Mouse (Mus musculus): ENCODE results near the gene Fkbpl. TPM values are rescaled to one million over a fixed set of nuclear protein-coding genes. Genes with fewer than 3 reads are reported as not detected.

Gene Fkbpl
- polyA plus RNA-seq, 1 experiment from 2014 or later = 15.3 TPM

DNA sequence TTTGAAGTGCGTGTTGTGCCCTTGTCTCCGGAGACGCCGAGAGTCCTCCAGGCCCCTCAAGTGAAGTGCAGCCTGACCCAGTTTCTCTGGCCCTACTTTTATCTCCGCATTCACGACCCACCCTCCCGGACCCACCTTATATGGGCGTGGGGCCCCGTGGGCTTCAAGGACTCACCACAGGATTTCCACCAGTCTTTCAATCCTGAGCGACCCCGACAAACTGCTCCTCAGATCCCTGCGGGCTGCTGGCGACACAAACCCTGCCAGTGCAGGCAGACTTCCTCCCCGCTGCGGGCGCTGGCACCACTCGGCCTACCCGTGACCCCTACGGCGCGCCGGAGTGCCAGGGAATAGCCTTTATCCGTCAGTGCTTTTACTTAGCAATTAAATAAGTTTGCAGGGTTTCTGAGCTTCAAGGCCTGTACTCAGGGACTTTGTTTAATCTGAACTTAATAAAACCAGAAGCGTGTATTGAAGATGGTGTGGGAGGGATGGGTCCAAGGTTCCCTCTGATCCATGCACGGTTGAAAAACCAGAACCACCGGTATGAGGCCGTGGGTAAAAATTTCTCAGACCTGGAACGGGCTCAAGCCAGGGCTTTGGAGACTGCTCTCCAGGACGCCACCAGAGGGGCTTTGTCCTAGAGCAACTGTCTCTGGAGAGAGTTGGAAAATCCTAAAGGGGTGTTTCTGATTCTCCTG lies 16.5 kb upstream of the Fkbpl start, which contains the start of gene Ppt2:
Gene Ppt2, minus strand, starts transcription at position 568 of the 701 bp plus-strand sequence.
- WGBS = 6% methylated on average over 29 of the region's 29 CpGs
- Histone ChIP-seq H3K4me3 (peak within 1 kb of the TSS; percentile 69), H3K36me3 (0 out of 2 replicates have a peak, but pooled peaks cover under 1% of the 10 kb centered on the region), H3K9ac (replicated peaks) (peak within 1 kb of the TSS; percentile 71), H3K4me2 (replicated peaks) (peak within 1 kb of the TSS; percentile 96), H3K4me1 (peaks cover 62% of the 10 kb centered on the region), H3K27me3 (peaks cover 19% of the 10 kb centered on the region), H3K27ac (replicated peaks) (peak within 1 kb of the TSS; percentile 87), H3K9me3 (no peaks in the 10 kb centered on the region)
- ATAC-seq (replicated peaks) = peak; percentile 4; the same call in 1 of the 2 replicates

DNA sequence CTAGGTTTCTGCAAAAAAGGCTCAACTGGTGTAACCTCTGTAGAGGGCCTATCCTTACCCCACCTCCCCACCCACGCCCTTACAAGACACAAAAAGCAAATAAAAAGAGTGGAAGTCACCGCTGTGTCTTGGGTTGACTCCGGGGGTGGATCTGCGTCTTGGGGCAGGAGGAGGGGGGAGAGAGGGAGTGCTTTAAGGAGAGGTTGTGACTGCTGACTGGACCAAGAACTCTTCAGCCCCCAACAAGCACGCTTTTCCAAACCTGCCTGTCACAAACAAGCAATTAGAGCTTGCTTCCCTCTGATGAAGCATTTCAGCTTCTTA lies 16.0 kb upstream of the Fkbpl start:
- ATAC-seq (replicated peaks) = no peak
- peak overlapping the region; percentile 96 for H3K4me2 ChIP-seq (replicated peaks)
- no peaks in the 10 kb centered on the region for H3K9me3 ChIP-seq
- H3K9ac ChIP-seq (replicated peaks) = peak overlapping the region; percentile 71; the same call in 1 of the 2 replicates
- H3K27me3 ChIP-seq = peaks cover 19% of the 10 kb centered on the region
- peak overlapping the region; percentile 87 for H3K27ac ChIP-seq (replicated peaks)
- WGBS = 17% methylated on average over 5 of the region's 5 CpGs
- peaks cover 62% of the 10 kb centered on the region for H3K4me1 ChIP-seq
- H3K36me3 ChIP-seq = no peaks in the 10 kb centered on the region
- peak overlapping the region; percentile 69 for H3K4me3 ChIP-seq

DNA sequence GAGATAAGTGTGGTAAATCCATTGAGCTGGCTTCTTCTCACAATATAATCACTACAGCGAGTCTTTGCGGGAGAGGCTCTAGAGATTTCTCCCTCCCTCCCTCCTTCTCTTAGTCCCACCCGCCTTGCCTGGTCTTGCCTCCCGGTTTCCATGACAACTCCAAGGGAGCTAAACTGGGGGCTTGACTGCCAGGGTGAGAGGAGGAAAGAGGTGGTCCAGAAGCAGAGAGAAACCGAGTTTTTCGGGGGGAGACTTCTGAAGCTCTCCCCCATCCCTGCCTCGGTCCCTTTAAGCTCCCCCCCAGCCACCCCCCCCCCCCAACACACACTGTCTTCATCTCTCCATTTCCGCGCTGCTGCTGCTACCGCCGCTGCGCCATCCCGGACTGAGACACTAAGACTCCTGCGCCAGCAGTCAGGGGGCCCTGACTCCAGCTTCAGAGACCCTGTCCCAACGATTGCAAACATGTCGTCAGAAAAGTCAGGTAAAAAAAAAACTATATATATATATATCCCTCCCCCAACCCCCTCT lies 15.3 kb upstream of the Fkbpl start, which contains the start of gene Prrt1:
Gene Prrt1, plus strand, starts transcription at position 313 of the 531 bp plus-strand sequence.
- H3K4me3 ChIP-seq = peak within 1 kb of the TSS; percentile 69
- peaks cover 62% of the 10 kb centered on the region for H3K4me1 ChIP-seq
- peak; percentile 38; the same call in 1 of the 2 replicates for ATAC-seq (replicated peaks)
- no peaks in the 10 kb centered on the region for H3K36me3 ChIP-seq
- peaks cover 19% of the 10 kb centered on the region for H3K27me3 ChIP-seq
- WGBS = 1% methylated on average over 16 of the region's 16 CpGs
- H3K4me2 ChIP-seq (replicated peaks) = peak within 1 kb of the TSS; percentile 96
- no peaks in the 10 kb centered on the region for H3K9me3 ChIP-seq
- peak within 1 kb of the TSS; percentile 71 for H3K9ac ChIP-seq (replicated peaks)
- peak within 1 kb of the TSS; percentile 87 for H3K27ac ChIP-seq (replicated peaks)

DNA sequence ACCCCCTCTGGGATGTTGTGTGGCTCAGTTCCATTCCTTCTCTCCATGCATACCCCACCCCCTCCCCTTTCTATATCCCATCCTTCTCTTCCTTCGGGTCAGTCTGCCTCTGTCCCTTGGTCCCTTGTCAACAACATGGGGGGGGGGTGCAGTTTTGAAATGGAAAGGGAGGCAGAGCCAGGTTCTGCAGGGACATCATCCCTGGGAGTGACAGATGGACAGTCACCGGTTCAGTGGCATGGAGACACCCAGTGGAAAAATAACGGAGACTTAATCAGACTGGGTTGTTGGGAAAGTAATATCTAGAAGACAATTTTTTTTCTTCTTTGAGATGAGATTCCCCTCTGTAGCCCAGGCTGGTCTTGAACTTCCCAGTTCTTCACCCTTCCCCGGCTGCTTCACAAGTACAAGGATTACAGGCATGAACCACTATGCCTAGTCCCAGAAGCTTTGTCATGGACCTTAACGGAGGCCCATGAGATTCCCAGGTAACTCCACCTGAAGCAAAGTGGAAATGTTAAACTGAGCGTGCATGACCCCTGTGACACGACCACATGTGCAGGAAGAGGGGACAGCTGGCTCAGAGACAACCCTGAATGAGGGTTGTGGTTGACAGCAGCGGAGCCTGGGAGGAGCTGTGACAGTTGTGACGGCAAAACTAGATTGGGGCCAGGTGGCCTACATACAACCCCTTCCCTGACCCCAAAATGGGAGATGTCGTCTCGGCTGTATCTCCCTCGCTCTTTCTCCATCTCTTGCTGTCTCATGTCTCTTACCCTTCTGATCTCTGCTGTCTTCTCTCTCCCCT lies 14.6 kb upstream of the Fkbpl start:
- no peaks in the 10 kb centered on the region for H3K9me3 ChIP-seq
- no peak for ATAC-seq (replicated peaks)
- peak overlapping the region; percentile 96 for H3K4me2 ChIP-seq (replicated peaks)
- 23% methylated on average over 12 of the region's 12 CpGs for WGBS
- H3K27me3 ChIP-seq = peaks cover 19% of the 10 kb centered on the region
- peaks cover 62% of the 10 kb centered on the region for H3K4me1 ChIP-seq
- peak overlapping the region; percentile 69 for H3K4me3 ChIP-seq
- no peak overlapping the region for H3K27ac ChIP-seq (replicated peaks)
- H3K36me3 ChIP-seq = no peaks in the 10 kb centered on the region
- peak overlapping the region; percentile 38 for H3K9ac ChIP-seq (replicated peaks)

DNA sequence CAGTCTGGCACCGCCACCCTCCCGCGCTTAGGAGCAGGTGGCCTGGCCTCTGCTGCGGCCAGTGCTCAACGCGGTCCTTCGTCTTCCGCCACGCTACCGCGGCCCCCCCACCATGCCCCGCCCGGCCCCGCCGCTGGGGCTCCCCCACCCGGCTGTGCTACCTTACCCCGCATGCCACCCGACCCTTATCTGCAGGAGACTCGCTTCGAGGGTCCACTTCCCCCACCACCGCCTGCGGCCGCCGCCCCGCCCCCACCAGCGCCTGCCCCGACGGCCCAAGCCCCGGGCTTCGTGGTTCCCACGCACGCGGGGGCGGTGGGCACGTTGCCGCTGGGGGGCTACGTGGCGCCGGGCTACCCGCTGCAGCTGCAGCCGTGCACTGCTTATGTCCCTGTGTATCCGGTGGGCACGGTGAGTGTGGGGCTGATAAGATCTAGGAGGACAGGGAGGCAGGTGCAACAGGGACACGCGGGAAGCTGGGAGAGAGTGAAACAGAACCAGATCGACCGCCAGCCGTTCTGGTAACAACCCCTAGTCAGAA lies 13.7 kb upstream of the Fkbpl start:
- Histone ChIP-seq H3K4me1 (peaks cover 60% of the 10 kb centered on the region), H3K9me3 (no peaks in the 10 kb centered on the region), H3K36me3 (no peaks in the 10 kb centered on the region), H3K4me3 (peak overlapping the region; percentile 69), H3K27me3 (peaks cover 21% of the 10 kb centered on the region), H3K27ac (replicated peaks) (no peak overlapping the region), H3K9ac (replicated peaks) (peak overlapping the region; percentile 31), H3K4me2 (replicated peaks) (peak overlapping the region; percentile 96)
- WGBS = 2% methylated on average over 48 of the region's 48 CpGs
- ATAC-seq (replicated peaks) = no peak

DNA sequence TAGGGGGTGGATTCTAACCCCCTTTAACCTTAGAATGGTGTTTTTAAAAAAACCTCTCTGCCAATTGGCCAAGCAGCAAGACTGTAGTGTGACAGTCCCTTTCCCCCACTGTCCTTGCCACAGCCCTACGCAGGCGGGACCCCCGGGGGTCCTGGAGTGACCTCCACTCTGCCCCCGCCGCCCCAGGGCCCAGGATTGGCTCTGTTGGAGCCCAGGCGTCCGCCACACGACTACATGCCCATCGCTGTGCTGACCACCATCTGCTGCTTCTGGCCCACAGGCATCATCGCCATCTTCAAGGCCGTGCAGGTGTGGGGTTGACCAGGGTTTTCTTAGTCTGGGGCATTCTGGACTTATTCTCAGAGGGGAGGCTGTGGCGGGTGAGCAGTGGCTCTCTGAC lies 12.9 kb upstream of the Fkbpl start:
- no peaks in the 10 kb centered on the region for H3K9me3 ChIP-seq
- ATAC-seq (replicated peaks) = no peak
- 6% methylated on average over 12 of the region's 12 CpGs for WGBS
- peak overlapping the region; percentile 38 for H3K9ac ChIP-seq (replicated peaks)
- no peak overlapping the region for H3K27ac ChIP-seq (replicated peaks)
- peak overlapping the region; percentile 69 for H3K4me3 ChIP-seq
- H3K27me3 ChIP-seq = peaks cover 21% of the 10 kb centered on the region
- peak overlapping the region; percentile 96 for H3K4me2 ChIP-seq (replicated peaks)
- peaks cover 52% of the 10 kb centered on the region for H3K4me1 ChIP-seq
- H3K36me3 ChIP-seq = no peaks in the 10 kb centered on the region

DNA sequence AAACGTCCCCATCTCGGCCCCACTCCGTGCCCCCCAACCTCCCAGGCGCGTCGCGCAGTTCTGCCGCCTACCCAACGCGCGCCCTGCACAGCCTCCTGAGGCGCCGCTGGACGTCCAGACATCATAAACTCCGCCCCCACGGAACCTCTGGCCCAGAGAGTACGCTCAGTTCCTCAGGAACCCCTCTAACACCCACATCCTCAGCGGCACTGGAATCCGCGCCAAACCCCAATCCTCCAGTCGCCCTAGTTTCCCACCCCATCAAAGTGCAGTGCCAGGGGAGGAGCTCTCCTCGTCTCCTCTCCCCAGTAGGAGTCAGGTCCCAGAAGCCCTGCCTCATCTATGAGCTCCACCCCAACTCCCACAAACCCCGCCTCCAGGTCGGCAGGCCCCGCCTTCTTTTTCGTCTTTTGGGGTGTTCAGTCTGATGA lies 12.3 kb upstream of the Fkbpl start:
- peaks cover 21% of the 10 kb centered on the region for H3K27me3 ChIP-seq
- peak; percentile 9; the same call in 1 of the 2 replicates for ATAC-seq (replicated peaks)
- H3K4me2 ChIP-seq (replicated peaks) = peak overlapping the region; percentile 96
- H3K4me3 ChIP-seq = peak overlapping the region; percentile 69
- 2% methylated on average over 26 of the region's 26 CpGs for whole genome bisulfite sequencing
- no peaks in the 10 kb centered on the region for H3K9me3 ChIP-seq
- H3K36me3 ChIP-seq = no peaks in the 10 kb centered on the region
- peak overlapping the region; percentile 38 for H3K9ac ChIP-seq (replicated peaks)
- H3K27ac ChIP-seq (replicated peaks) = no peak overlapping the region
- H3K4me1 ChIP-seq = peaks cover 50% of the 10 kb centered on the region

DNA sequence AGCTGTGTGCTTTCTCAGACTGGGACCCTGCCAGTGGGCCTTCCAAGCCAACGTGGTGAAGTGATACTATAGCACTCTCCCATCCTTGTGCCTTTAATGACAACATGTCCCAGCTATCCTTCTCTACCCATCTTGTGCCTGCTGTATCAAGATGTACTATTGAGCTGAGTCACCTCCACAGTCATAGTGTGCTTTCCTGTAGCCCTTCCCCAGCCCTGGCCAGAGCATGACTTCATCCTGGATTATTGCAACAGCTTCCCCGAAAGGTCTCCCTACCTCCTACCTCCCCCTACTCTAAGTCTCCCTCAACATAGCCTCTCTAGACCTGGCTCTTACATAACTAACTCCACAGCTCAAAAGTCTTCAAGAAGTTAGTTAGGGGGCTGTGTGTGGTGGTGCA lies 8.9 kb upstream of the Fkbpl start:
- H3K9me3 ChIP-seq = no peaks in the 10 kb centered on the region
- H3K4me1 ChIP-seq = peaks cover 22% of the 10 kb centered on the region
- H3K9ac ChIP-seq (replicated peaks) = no peak overlapping the region
- no peak for ATAC-seq (replicated peaks)
- 59% methylated on average over 2 of the region's 2 CpGs for WGBS
- H3K27ac ChIP-seq (replicated peaks) = no peak overlapping the region
- H3K4me3 ChIP-seq = no peak overlapping the region
- H3K4me2 ChIP-seq (replicated peaks) = no peak overlapping the region
- H3K36me3 ChIP-seq = no peaks in the 10 kb centered on the region
- H3K27me3 ChIP-seq = peaks cover 18% of the 10 kb centered on the region

DNA sequence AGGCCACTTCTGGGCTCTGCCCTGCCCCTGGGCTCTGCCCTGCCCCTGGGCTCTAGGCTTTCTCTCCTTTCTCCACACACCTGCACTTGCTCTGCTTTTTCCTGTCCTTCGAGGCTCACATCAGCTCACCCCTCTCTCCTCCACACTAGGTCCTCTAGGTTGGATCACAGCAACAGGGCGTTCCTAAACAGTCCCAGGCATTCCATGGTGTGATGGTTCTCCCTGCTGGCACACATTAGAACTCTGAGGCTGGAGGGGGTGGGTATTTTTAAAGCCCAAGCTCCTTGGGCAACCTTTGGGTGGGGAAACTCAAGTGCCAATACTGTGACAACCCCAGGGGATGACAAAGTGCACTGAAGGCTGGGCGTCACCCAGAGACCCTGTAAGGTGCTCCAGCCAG lies 7.1 kb upstream of the Fkbpl start:
- 70% methylated on average over 3 of the region's 3 CpGs for WGBS
- Histone ChIP-seq H3K9ac (replicated peaks) (no peak overlapping the region), H3K9me3 (no peaks in the 10 kb centered on the region), H3K4me2 (replicated peaks) (no peak overlapping the region), H3K4me3 (no peak overlapping the region), H3K36me3 (no peaks in the 10 kb centered on the region), H3K27ac (replicated peaks) (no peak overlapping the region), H3K27me3 (peaks cover 3% of the 10 kb centered on the region; the same call in 1 of the 2 replicates), H3K4me1 (peaks cover 13% of the 10 kb centered on the region)
- ATAC-seq (replicated peaks) = no peak

DNA sequence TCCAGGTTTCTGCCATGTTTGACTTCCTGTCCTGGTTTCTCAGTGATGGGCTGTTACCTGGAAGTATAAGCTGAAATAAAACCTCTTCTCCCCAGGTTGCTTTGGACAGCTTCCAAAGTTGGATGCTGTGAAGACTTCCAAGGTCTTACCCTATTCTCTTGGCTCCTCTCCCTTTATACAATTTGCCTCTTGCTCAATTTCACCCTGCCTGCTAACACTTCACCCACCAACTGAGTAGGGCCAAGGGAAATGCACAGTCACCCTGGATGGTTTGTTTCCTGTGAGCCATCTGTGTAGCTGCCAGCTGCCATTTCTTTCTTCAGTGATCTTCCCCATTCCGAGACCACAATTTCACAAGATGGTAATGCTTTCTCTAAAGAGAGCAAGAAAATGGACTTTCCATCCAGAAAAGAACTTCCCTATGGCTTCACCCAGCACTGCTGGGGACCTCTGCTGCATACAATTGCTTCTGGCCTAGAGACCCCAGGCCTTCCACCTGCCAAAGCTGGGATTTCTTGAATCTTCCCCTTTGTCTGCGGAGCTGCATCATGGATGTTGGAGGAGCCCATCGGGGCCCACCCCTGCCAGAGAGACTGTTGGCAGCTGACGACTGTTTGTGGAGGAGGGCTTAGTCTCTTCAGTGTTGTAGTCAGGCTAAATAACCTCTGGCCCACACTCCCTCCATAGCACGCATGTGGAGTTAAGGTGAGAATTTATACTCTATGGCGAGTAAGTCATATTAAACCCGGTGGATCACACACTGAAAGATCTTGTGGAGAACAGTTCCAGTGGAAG lies 4.9 kb upstream of the Fkbpl start:
- 77% methylated on average over 7 of the region's 7 CpGs for WGBS
- no peaks in the 10 kb centered on the region for H3K9me3 ChIP-seq
- no peak for ATAC-seq (replicated peaks)
- H3K4me1 ChIP-seq = peaks cover 17% of the 10 kb centered on the region
- no peak overlapping the region for H3K9ac ChIP-seq (replicated peaks)
- H3K27me3 ChIP-seq = peaks cover 2% of the 10 kb centered on the region; the same call in 1 of the 2 replicates
- H3K36me3 ChIP-seq = no peaks in the 10 kb centered on the region
- H3K4me3 ChIP-seq = no peak overlapping the region
- peak overlapping the region; percentile 20; the same call in 1 of the 2 replicates for H3K27ac ChIP-seq (replicated peaks)
- H3K4me2 ChIP-seq (replicated peaks) = no peak overlapping the region

All from forebrain, embryonic 15.5 days (tissue).